Mouse (Mus musculus) MEL (cell line): ENCODE results near the gene Sigmar1. TPM values are rescaled to one million over a fixed set of nuclear protein-coding genes. Genes with fewer than 3 reads are reported as not detected.

Experiments used
- DNase-seq: peaks from one replicate; pipeline ENCODE4 v3.0.0; 2011; ENCODE audit warnings: low read depth, low spot score
- H3K27ac ChIP-seq: 2 replicates; pipeline ENCODE4 v1.5.1; 2012; ENCODE audit warnings: low read depth, mild to moderate bottlenecking, control low read depth, low read length, moderate library complexity; ENCODE audit not compliant: control insufficient read depth
- H3K27me3 ChIP-seq, 2 experiments: fragments of 150-350 bp in 1 of 2; sonication (generic) in 1 of 2; 2 replicates each; pipeline ENCODE4 v1.6.1; 2012; ENCODE audit warnings: low read length in 2 of 2, mild to moderate bottlenecking in 2 of 2, improper control_type of control experiment in 1 of 2, moderate library complexity in 1 of 2; ENCODE audit not compliant: insufficient read depth in 2 of 2, control insufficient read depth in 1 of 2
- H3K36me3 ChIP-seq, 2 experiments: 2 replicates each; pipeline ENCODE4 v1.6.1; 2012 to 2014; ENCODE audit warnings: low read length in 2 of 2, improper control_type of control experiment in 1 of 2, inconsistent platforms in 1 of 2, mild to moderate bottlenecking in 1 of 2; ENCODE audit not compliant: insufficient read depth in 2 of 2, control insufficient read depth in 1 of 2
- H3K4me1 ChIP-seq, 2 experiments: fragments of 150-350 bp in 1 of 2; sonication (generic) in 1 of 2; 2 replicates each; pipeline ENCODE4 v1.6.1; 2012; ENCODE audit warnings: low read length in 2 of 2, improper control_type of control experiment in 1 of 2, mild to moderate bottlenecking in 1 of 2; ENCODE audit not compliant: insufficient read depth in 2 of 2, control insufficient read depth in 1 of 2
- H3K4me3 ChIP-seq, 2 experiments: fragments of 150-350 bp in 1 of 2; sonication (generic) in 1 of 2; 2 replicates each; pipeline ENCODE4 v1.5.1; 2012; ENCODE audit warnings: low read depth in 2 of 2, low read length in 2 of 2, mild to moderate bottlenecking in 2 of 2, moderate library complexity in 2 of 2, control low read depth in 1 of 2, improper control_type of control experiment in 1 of 2; ENCODE audit not compliant: control insufficient read depth in 1 of 2, insufficient read depth in 1 of 2
- H3K79me2 ChIP-seq: 2 replicates; pipeline ENCODE4 v1.6.1; 2012; ENCODE audit warnings: mild to moderate bottlenecking, low read length, moderate library complexity; ENCODE audit not compliant: control insufficient read depth, poor library complexity, insufficient read depth
- H3K9ac ChIP-seq: 2 replicates; pipeline ENCODE4 v1.6.1; 2012; ENCODE audit warnings: low read depth, mild to moderate bottlenecking, control low read depth, low read length, moderate library complexity; ENCODE audit not compliant: control insufficient read depth, poor library complexity, severe bottlenecking
- H3K9me3 ChIP-seq: fragments of 150-350 bp; sonication (generic); replicated peaks from 2 replicates; pipeline ENCODE4 v1.6.1; 2012; ENCODE audit warnings: mild to moderate bottlenecking, low read length, improper control_type of control experiment, moderate library complexity; ENCODE audit not compliant: insufficient read depth
- CHD1 ChIP-seq: IDR thresholded peaks from 2 replicates; pipeline ENCODE4 v1.6.1; 2012; ENCODE audit warnings: low read depth, mild to moderate bottlenecking, inconsistent platforms, low read length, improper control_type of control experiment
- EP300 ChIP-seq, 2 experiments: IDR thresholded peaks; 2 replicates each; pipeline ENCODE4 v1.6.1; 2011; ENCODE audit warnings: improper control_type of control experiment in 2 of 2, low read length in 2 of 2, low read depth in 1 of 2, mild to moderate bottlenecking in 1 of 2
- GABPA ChIP-seq: IDR thresholded peaks from 2 replicates; pipeline ENCODE4 v1.6.1; 2012; ENCODE audit warnings: low read depth, mild to moderate bottlenecking, inconsistent platforms, low read length, improper control_type of control experiment, moderate library complexity
- HCFC1 ChIP-seq: IDR thresholded peaks from 2 replicates; pipeline ENCODE4 v1.6.1; 2012; ENCODE audit warnings: low read depth, mild to moderate bottlenecking, inconsistent platforms, low read length, improper control_type of control experiment, moderate library complexity
- JUND ChIP-seq: IDR thresholded peaks from 2 replicates; pipeline ENCODE4 v1.6.1; 2011; ENCODE audit warnings: low read depth, mild to moderate bottlenecking, improper control_type of control experiment, low read length
- MAX ChIP-seq: IDR thresholded peaks from 2 replicates; pipeline ENCODE4 v1.6.1; 2011; ENCODE audit warnings: low read length, improper control_type of control experiment
- MAZ ChIP-seq: IDR thresholded peaks from 2 replicates; pipeline ENCODE4 v1.6.1; 2012; ENCODE audit warnings: low read depth, mild to moderate bottlenecking, inconsistent platforms, low read length, improper control_type of control experiment
- MEF2A ChIP-seq: IDR thresholded peaks from 2 replicates; pipeline ENCODE4 v1.6.1; 2014; ENCODE audit warnings: low read depth, mild to moderate bottlenecking, inconsistent platforms, low read length, improper control_type of control experiment; ENCODE audit not compliant: poor library complexity, insufficient replicate concordance, severe bottlenecking; ENCODE audit errors: extremely low read depth
- MXI1 ChIP-seq: IDR thresholded peaks from 2 replicates; pipeline ENCODE4 v1.6.1; 2011; ENCODE audit warnings: mild to moderate bottlenecking, low read depth, low read length, improper control_type of control experiment
- MYC ChIP-seq: IDR thresholded peaks from 2 replicates; pipeline ENCODE4 v1.6.1; 2011; ENCODE audit warnings: low read depth, mild to moderate bottlenecking, low read length, improper control_type of control experiment, moderate library complexity
- NRF1 ChIP-seq: IDR thresholded peaks from 2 replicates; pipeline ENCODE4 v1.6.1; 2014; ENCODE audit warnings: low read depth, mild to moderate bottlenecking, inconsistent platforms, low read length, improper control_type of control experiment, moderate library complexity; ENCODE audit not compliant: poor library complexity, insufficient read depth, severe bottlenecking
- POLR2A ChIP-seq, 2 experiments: IDR thresholded peaks; 2 replicates each; pipeline ENCODE4 v1.6.1; 2011 to 2012; ENCODE audit warnings: low read length in 2 of 2, mild to moderate bottlenecking in 2 of 2, control low read depth in 1 of 2, improper control_type of control experiment in 1 of 2, low read depth in 1 of 2, moderate library complexity in 1 of 2; ENCODE audit not compliant: control insufficient read depth in 1 of 2, insufficient read depth in 1 of 2, poor library complexity in 1 of 2
- POLR2AphosphoS2 ChIP-seq: IDR thresholded peaks from 2 replicates; pipeline ENCODE4 v1.6.1; 2011; ENCODE audit warnings: low read length, improper control_type of control experiment
- RAD21 ChIP-seq: IDR thresholded peaks from 2 replicates; pipeline ENCODE4 v1.6.1; 2011; ENCODE audit warnings: mild to moderate bottlenecking, low read depth, low read length, improper control_type of control experiment
- TAL1 ChIP-seq: IDR thresholded peaks from 2 replicates; pipeline ENCODE4 v1.6.1; 2012; ENCODE audit warnings: mild to moderate bottlenecking, inconsistent platforms, low read length, moderate library complexity, mixed read lengths
- TBP ChIP-seq: IDR thresholded peaks from 2 replicates; pipeline ENCODE4 v1.8.0; 2011; ENCODE audit warnings: low read depth, low read length, improper control_type of control experiment
- TCF12 ChIP-seq: IDR thresholded peaks from 2 replicates; pipeline ENCODE4 v1.6.1; 2014; ENCODE audit warnings: low read depth, mild to moderate bottlenecking, inconsistent platforms, low read length, improper control_type of control experiment, moderate library complexity
- ZKSCAN1 ChIP-seq: IDR thresholded peaks from 2 replicates; pipeline ENCODE4 v1.6.1; 2012; ENCODE audit warnings: low read depth, mild to moderate bottlenecking, inconsistent platforms, low read length, improper control_type of control experiment, moderate library complexity
- ZMIZ1 ChIP-seq: IDR thresholded peaks from 2 replicates; pipeline ENCODE4 v1.6.1; 2012; ENCODE audit warnings: low read depth, mild to moderate bottlenecking, inconsistent platforms, low read length, improper control_type of control experiment, moderate library complexity
- polyA plus RNA-seq, 2 experiments: library from polyadenylated mRNA; stranded (reverse) in 1 of 2; unstranded in 1 of 2; fragments of >175 nt in 1 of 2; fragments of >200 nt in 1 of 2; gene quantifications; 2 replicates each; pipeline versions ENCODE4 v1.2.1 to v1.2.4; 2012; ENCODE audit warnings: low replicate concordance in 2 of 2, low read depth in 1 of 2; ENCODE audit not compliant: insufficient read length in 2 of 2, insufficient read depth in 1 of 2, missing spikeins in 1 of 2
- total RNA-seq: library from RNA; depleted of rRNA; stranded (reverse); fragments of 300-350 nt; gene quantifications from 2 replicates; pipeline ENCODE4 v1.2.3, GENCODE M21; 2012

The Sigmar1 gene
- total and polyA plus RNA-seq, 3 experiments, result 80.1 to 190 (median 112) TPM

DNA sequence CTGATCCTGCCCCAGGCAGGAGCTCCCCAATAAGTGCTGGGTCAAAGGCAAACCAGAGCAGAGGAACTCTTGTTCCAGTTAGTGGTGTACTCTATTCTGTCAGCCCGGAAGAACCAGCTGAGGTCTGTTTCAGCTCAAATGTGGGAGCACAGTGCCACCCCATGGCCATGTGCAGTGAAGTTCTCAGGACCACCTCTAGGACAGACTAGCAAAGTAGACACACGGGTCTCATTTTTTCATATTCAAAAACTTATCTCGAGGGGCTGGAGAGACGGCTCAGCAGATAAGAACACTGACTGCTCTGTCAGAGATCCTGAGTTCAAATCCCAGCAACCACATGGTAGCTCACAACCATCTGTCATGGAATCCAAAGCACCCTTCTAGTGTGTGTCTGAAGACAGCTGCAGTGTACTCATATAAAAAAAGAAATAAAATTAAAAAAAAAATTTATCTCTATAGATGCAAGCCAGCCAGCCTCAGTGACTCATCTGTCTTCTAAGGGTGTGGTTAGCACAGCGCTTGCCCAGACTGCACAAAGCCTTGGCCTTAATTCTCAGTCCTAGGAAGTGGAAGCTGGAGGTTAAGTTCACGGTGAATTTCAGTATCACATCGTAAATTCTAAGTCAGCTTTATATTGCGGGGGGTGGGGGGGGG, 18.2 kb downstream of the Sigmar1 start (continued):
- TF ChIP-seq HCFC1 (0 out of 2 replicates have a peak, but pooled peaks have one; percentile 34), EP300 (IDR thresholded peaks at IDR 0.05; ENCODE audit: low read depth in 1 of 2, low read length in 2 of 2) (0 out of 4 replicates have a peak, but pooled peaks have one; percentile 37 to 46), JUND (0 out of 2 replicates have a peak, but pooled peaks have one; percentile 6), TAL1 (no peak), MAX (peak; percentile 40; the same call in 1 of the 2 replicates), TBP (no peak), MAZ (no peak), CHD1 (no peak), POLR2A (IDR thresholded peaks at IDR 0.05; ENCODE audit: control insufficient read depth in 1 of 2, insufficient read depth in 1 of 2, low read depth in 1 of 2, low read length in 2 of 2, poor library complexity in 1 of 2) (peak in 1 of 2 experiments; percentile 45; a peak in 1 of 4 replicates), MEF2A (no peak), GABPA (no peak), ZKSCAN1 (no peak), POLR2AphosphoS2 (peak; percentile 89)

DNA sequence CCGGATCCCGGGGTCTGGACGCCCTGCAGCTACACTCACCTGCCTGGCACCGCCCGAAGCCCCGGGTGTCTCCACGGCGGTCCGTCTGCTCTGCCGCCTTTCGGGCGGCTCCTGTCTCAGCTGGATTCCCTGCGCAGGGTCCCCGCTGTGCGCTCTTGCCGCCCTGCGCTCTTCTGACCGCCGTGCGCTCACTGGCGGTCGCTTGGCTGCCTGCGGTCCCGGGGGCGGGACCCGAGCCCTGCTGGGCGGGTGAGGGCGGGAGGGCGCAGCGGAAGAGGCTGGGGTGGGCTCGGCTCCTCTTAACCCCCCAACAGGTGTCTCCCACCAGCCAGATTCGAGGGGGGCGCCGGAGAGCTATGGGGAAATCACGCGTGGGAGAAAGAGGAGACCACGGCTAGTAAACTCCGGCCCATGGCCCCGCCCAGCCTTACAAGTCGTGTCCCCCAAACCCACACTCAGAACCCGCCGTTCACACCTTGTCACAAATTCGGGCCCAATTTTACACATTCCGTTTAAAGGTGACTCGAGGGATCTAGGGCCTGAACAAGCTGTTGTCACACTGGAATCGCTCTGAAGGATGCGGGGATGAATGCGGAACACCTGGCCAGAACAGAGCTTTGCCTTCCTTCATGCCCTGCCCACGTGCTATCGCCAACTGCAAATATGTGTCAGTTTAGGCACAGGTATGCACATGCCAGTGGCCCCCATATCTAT, 24.7 kb downstream of the Sigmar1 start, which contains the start of gene Arid3c:
Arid3c (minus strand) TSS at position 91 of the 714 bp plus-strand sequence.
- Histone ChIP-seq H3K36me3 (no peaks in the 10 kb centered on the region), H3K9ac (no peak within 1 kb of the TSS), H3K9me3 (no peaks in the 10 kb centered on the region), H3K4me1 (no peaks in the 10 kb centered on the region), H3K79me2 (no peaks in the 10 kb centered on the region), H3K4me3 (no peak within 1 kb of the TSS; a peak in 1 of 4 replicates), H3K27me3 (peaks cover 6 to 20% of the 10 kb centered on the region in 2 experiments; a peak in 3 of 4 replicates), H3K27ac (no peak within 1 kb of the TSS)
- no peak for TF ChIP-seq POLR2A (IDR thresholded peaks at IDR 0.05; ENCODE audit: control insufficient read depth in 1 of 2, insufficient read depth in 1 of 2, low read depth in 1 of 2, low read length in 2 of 2, poor library complexity in 1 of 2)
- no peak for TF ChIP-seq ZMIZ1
- TF ChIP-seq POLR2AphosphoS2, result no peak
- no peak for TF ChIP-seq MXI1
- no peak for TF ChIP-seq NRF1
- TF ChIP-seq TCF12, result no peak
- TF ChIP-seq RAD21, result no peak
- no peak for TF ChIP-seq CHD1
- TF ChIP-seq MYC, result no peak
- TF ChIP-seq JUND, result no peak
- DNase-seq, result no peak
